Mouse (Mus musculus) CD4-positive helper T cell, adult 2 months (primary cell): ENCODE measurements around the gene Osbp.

Source experiments
- DNase-seq: peaks from one replicate; pipeline ENCODE4 v3.0.0-alpha.2; 2012; ENCODE audit warnings: low read depth, missing footprints, low spot score

Gene Osbp

GRCm38 (mm10) chr19:12010916-12011559, 45.3 kb downstream of the Osbp start:
- peak; percentile 88 for DNase-seq

- DNase-seq, result peak; percentile 93
Observed at GRCm38 (mm10) chr19:12011560-12012556, 46.1 kb downstream of the Osbp start.

GRCm38 (mm10) chr19:12012615-12013014, 46.9 kb downstream of the Osbp start:
- DNase-seq, result no peak

GRCm38 (mm10) chr19:12013228-12013627, 47.5 kb downstream of the Osbp start:
- peak; percentile 65 for DNase-seq

GRCm38 (mm10) chr19:12015708-12016107, 50.0 kb downstream of the Osbp start:
- no peak for DNase-seq

- no peak for DNase-seq
Observed at GRCm38 (mm10) chr19:12016192-12016591, 50.5 kb downstream of the Osbp start.

GRCm38 (mm10) chr19:12024149-12024548, 58.4 kb downstream of the Osbp start:
- no peak for DNase-seq

GRCm38 (mm10) chr19:12025333-12025732, 59.6 kb downstream of the Osbp start:
- no peak for DNase-seq

- peak; percentile 72 for DNase-seq
Observed at GRCm38 (mm10) chr19:12026606-12027005, 60.9 kb downstream of the Osbp start.

GRCm38 (mm10) chr19:12037727-12038126, 72.0 kb downstream of the Osbp start:
- DNase-seq, result no peak

GRCm38 (mm10) chr19:12041217-12041616, 75.5 kb downstream of the Osbp start, which contains the start of gene Olfr1423:
Olfr1423 (minus strand) TSS chr19:12041317.
- no peak for DNase-seq

- no peak for DNase-seq
Observed at GRCm38 (mm10) chr19:12043163-12043562, 77.4 kb downstream of the Osbp start.
